Mouse (Mus musculus): ENCODE measurements around the gene Ccr4.

Gene Ccr4

DNA sequence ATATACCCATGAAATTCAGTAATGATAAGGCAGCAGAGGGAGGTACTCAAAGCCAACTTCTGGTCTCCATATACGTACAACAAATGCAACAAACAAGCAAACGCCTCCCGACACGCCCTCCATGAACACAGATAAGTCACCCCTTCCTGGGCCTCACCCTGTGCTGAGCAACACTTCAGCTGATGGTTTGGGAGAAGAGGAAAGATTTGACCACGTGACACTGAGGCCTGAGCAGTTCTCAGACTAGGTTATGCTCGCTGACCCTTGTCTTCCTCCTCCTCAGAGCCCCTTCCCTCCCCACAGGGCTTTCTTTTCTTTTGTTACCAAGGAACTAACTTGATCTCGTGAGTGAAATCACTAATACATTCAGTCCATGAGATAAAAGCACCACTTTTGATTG is 37.8 kb downstream of the Ccr4 start:
- no peak for DNase-seq

GRCm38 (mm10) chr9:114465442-114465841 is 39.3 kb downstream of the Ccr4 start:
- DNase-seq: no peak

DNA sequence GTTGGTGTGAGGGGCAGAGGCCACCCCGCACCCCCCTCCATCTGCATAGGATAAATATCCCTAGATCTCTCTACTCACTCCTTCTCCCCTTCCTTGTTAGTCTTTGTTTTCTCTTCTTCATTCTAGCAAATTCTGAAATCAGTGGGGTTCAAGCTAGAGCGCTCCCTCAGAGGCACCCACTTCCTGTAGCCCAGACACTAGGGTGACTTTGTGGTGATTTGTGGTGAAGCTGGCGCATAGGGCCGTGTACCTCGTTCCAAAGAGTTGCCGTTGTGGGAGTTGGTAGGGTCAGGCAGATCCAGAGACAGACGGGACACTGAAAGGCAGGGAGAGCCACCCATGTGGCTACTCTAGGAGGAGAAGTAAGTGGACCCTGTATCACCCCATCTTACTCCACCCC is 42.1 kb downstream of the Ccr4 start:
- DNase-seq: no peak

- DNase-seq: no peak
Measured at GRCm38 (mm10) chr9:114458436-114458835, 46.3 kb downstream of the Ccr4 start.

DNA sequence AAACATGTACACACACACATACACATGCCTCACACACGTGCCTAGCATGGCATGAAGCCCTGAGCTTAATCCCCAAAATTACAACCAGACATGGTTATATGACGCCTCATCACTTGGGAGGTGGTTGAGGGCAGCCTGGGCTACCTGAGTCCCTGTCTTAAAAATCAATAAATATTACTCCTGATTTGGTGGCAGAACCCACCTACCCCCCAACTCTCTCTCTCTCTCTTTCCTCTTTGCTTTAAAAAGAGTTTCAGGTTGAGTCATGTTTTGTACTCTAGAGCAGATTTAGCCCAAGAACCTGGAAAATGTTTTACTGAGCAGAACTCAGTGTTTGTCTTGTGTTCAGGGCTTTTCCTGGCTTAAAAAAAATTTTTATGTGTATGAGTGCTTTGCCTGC is 49.3 kb downstream of the Ccr4 start:
- DNase-seq: no peak

DNA sequence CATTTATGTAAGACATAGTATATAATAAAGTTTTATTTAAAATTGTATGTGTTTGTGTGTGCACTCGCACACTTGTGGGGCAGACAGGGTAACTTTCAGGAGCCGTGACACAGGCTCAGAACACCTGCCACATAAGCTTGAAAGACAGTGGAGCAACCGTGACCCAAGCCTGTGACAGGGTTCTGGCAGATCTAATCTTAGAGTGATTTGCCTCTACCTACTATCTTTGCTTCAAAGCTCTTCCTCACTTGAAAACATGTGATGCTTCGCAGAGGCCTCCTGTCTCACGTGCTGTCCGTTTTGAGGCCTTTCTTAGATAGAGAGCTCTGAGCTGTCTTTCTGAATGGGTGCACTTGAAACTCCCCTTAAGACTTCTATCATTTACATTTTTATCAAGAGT is 52.3 kb downstream of the Ccr4 start:
- no peak for DNase-seq

GRCm38 (mm10) chr9:114451615-114452014 is 53.1 kb downstream of the Ccr4 start:
- no peak for DNase-seq

GRCm38 (mm10) chr9:114449120-114449754 is 55.5 kb downstream of the Ccr4 start:
- no peak for DNase-seq

- no peak for DNase-seq
Measured at GRCm38 (mm10) chr9:114448700-114449099, 56.0 kb downstream of the Ccr4 start.

GRCm38 (mm10) chr9:114446887-114447286 is 57.8 kb downstream of the Ccr4 start:
- DNase-seq: no peak

GRCm38 (mm10) chr9:114443351-114443750 is 61.4 kb downstream of the Ccr4 start:
- no peak for DNase-seq

GRCm38 (mm10) chr9:114442893-114443292 is 61.8 kb downstream of the Ccr4 start:
- DNase-seq: no peak

- no peak for DNase-seq
Measured at GRCm38 (mm10) chr9:114442225-114442624, 62.5 kb downstream of the Ccr4 start.

DNA sequence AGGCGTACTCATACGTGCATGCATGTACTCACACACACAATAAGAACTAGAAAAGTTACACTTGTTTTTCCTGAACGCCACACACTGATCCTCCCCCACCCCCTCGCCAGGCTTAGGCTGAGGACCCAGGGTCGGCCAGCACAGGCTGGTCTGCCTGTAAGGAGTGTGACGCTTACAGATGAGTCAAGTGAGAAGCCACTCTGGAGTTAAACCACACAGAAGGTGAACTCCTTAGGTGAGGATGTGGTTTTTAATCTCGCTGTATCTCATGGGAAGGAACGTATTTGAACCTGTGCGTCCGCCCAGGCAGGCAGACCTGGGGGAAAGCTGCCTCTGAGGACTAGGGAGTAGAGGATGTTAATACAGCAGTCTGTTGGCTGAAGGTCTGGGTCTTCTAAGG is 64.2 kb downstream of the Ccr4 start:
- DNase-seq: no peak

Measured in cerebellum, postnatal 14 days (tissue).